Mouse (Mus musculus) brain, adult 10 weeks (tissue): ENCODE measurements around the gene Erich6. TPM values are rescaled to one million over a fixed set of nuclear protein-coding genes. Genes with fewer than 3 reads are reported as not detected.

ENCODE experiments used
- polyA plus RNA-seq: library from polyadenylated mRNA; stranded (reverse); fragments of 350-450 nt; fragmentation: Illumina TruSeq; extraction: RNeasy Lipid Tissue Mini Kit (QIAGEN cat#74804); gene quantifications from one replicate; pipeline ENCODE4 v1.2.3, GENCODE M21; 2015; ENCODE audit warnings: low read depth, low replicate concordance

The Erich6 gene
- polyA plus RNA-seq: 1.4 TPM

DNA sequence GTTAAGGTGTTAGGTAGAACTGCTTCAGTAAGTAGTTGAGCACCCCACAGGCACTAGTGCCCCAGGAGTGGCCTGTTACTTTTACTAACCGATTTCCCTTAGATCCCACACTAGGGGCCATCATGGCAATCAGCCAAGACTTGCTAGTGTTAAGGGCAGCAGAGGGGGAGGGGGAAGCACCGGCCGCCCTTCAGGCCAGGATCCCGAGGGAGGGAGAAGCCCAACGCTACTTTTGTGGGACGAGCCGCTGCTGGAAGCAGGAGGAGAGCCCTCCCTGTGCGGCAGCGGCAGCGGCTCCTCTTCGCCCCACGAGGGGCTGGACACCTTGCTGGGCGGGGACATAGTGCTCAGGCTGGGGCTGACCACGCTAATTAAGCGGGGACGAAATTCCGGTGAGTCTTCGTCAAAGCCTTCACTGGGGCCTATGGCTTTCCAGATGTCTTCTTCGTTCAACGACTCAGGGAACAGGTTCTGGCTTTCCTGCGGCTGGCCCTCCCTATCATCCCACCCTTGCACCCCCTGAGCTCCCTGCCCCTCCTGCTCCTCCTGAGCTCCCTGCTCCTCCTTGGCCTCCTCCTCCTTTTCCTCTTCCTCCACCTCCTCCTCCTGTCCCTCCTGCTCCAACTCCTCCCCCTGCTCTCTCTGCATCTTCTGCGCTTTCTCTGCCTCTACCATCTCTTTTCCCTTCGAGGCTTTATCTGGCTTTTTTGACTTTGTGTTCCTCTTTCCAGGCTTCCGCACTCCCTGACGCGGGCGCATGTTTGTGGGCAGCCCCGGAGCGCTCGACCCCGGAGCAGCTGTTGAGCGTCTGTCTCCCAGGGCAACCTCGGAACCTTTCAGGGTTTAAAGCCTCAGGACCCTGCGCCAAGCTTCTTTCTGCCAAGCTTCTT, at the start of gene Erich6:
TSS of gene Erich6 (minus strand) at position 802 of the 890 bp plus-strand sequence.

DNA sequence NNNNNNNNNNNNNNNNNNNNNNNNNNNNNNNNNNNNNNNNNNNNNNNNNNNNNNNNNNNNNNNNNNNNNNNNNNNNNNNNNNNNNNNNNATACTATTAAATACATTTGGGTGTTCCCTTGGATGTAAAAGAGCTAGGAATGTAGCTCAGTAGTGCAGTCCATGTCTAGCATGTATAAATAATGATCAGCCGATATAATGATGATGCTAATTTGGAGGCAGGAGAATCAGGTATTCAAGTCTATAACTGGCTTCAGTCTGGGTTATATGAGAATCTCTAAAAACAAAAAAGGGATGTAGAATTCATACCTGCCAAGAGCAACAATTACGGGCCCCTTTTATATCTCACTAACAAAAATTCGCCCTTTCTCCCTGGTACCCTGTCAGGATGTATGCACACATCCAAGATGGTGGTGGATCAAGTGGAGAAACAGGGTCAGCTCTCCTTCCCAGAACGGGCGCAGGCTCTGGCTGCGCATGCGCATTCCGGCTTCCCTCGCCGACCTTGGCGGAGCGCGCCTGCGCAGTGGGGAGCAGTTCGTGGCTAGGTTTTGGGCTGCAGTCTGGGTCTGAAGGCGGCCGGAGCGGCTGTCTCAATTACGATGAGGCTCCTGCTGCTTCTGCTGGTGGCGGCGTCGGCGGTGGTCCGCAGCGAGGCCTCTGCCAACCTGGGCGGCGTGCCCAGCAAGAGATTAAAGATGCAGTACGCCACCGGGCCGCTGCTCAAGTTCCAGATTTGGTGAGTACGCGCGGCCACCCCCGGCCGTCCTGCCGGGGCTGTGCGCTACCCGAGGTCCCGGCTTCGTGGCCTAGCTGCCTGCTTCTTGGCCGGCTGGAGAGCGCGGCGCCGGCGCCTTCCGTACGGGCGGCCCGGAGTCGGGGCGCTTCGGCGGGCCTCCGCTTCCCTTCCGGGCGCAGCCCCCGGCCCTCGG, 60.6 kb downstream of the Erich6 start, which contains the start of gene Selenot:
TSS of gene Selenot (plus strand) at position 500 of the 930 bp plus-strand sequence.

Other genes starting within 250 kb of the Erich6 start
- 11.8 TPM for gene Tsc22d2, start 222.5 kb downstream of the Erich6 start, polyA plus RNA-seq
- 60.4 TPM for gene Eif2a, start 111.4 kb downstream of the Erich6 start, polyA plus RNA-seq
- gene Serp1, start 111.3 kb downstream of the Erich6 start, polyA plus RNA-seq: 33.4 TPM
- gene Selenot, start 60.6 kb downstream of the Erich6 start, polyA plus RNA-seq: 214 TPM
- 14.9 TPM for gene Siah2, start 55.2 kb upstream of the Erich6 start, polyA plus RNA-seq
- gene Mindy4b-ps, start 185.1 kb upstream of the Erich6 start, polyA plus RNA-seq: 3.6 TPM
- 0.42 TPM for gene Clrn1, start 248.1 kb upstream of the Erich6 start, polyA plus RNA-seq